Mouse (Mus musculus): Measurements from ENCODE around the gene Kcnk16.

- TF ChIP-seq CTCF (IDR thresholded peaks at IDR 0.05) = no peak
- TF ChIP-seq EP300 (IDR thresholded peaks at IDR 0.05; ENCODE audit: insufficient read depth, low read depth, low read length) = no peak
These were observed 44.8 kb downstream of the Kcnk16 start for GRCm38 (mm10) chr14:20224163-20224562.

Measured in heart, adult 2 months (tissue).